Mouse (Mus musculus) ES-E14 (cell line): ENCODE measurements around the gene Impdh2.

Experiments
- CHD2 ChIP-seq: IDR thresholded peaks from 2 replicates; pipeline ENCODE4 v1.6.1; 2014; ENCODE audit warnings: mild to moderate bottlenecking, low read depth, low read length, inconsistent platforms
- HCFC1 ChIP-seq: IDR thresholded peaks from 2 replicates; pipeline ENCODE4 v1.6.1; 2012; ENCODE audit warnings: low read length, inconsistent platforms, borderline replicate concordance; ENCODE audit not compliant: insufficient read depth
- MAFK ChIP-seq: IDR thresholded peaks from 2 replicates; pipeline ENCODE4 v1.6.1; 2014; ENCODE audit warnings: mild to moderate bottlenecking, low read depth, low read length, inconsistent platforms; ENCODE audit not compliant: insufficient read depth
- ZC3H11A ChIP-seq: IDR thresholded peaks from 2 replicates; pipeline ENCODE4 v1.6.1; 2012; ENCODE audit warnings: low read depth, mild to moderate bottlenecking, inconsistent platforms, low read length, borderline replicate concordance
- ZNF384 ChIP-seq: IDR thresholded peaks from 2 replicates; pipeline ENCODE4 v1.6.1; 2012; ENCODE audit warnings: low read depth, low read length, inconsistent platforms

GRCm38 (mm10) chr9:108599021-108599566 lies 39.0 kb downstream of the Impdh2 start:
- TF ChIP-seq MAFK = no peak
- no peak for TF ChIP-seq ZNF384
- TF ChIP-seq HCFC1 = no peak
- TF ChIP-seq ZC3H11A = no peak
- no peak for TF ChIP-seq CHD2
